Mouse (Mus musculus) MEL (cell line): Measurements from ENCODE around the gene Rap1b.

Experiments
- CTCF ChIP-seq, 3 experiments: IDR thresholded peaks in 2 of 3; conservative IDR thresholded peaks in 1 of 3; 2 replicates each; pipeline ENCODE4 v1.5.1; 2011 to 2012; ENCODE audit warnings: low read length in 3 of 3, low read depth in 2 of 3, mild to moderate bottlenecking in 2 of 3, improper control_type of control experiment in 1 of 3, inconsistent platforms in 1 of 3, mixed read lengths in 1 of 3, moderate library complexity in 1 of 3; ENCODE audit not compliant: control insufficient read depth in 1 of 3, insufficient read depth in 1 of 3, poor library complexity in 1 of 3, severe bottlenecking in 1 of 3
- EP300 ChIP-seq, 2 experiments: IDR thresholded peaks; 2 replicates each; pipeline ENCODE4 v1.6.1; 2011; ENCODE audit warnings: improper control_type of control experiment in 2 of 2, low read length in 2 of 2, low read depth in 1 of 2, mild to moderate bottlenecking in 1 of 2
- GABPA ChIP-seq: IDR thresholded peaks from 2 replicates; pipeline ENCODE4 v1.6.1; 2012; ENCODE audit warnings: low read depth, mild to moderate bottlenecking, inconsistent platforms, low read length, improper control_type of control experiment, moderate library complexity
- MEF2A ChIP-seq: IDR thresholded peaks from 2 replicates; pipeline ENCODE4 v1.6.1; 2014; ENCODE audit warnings: low read depth, mild to moderate bottlenecking, inconsistent platforms, low read length, improper control_type of control experiment; ENCODE audit not compliant: poor library complexity, insufficient replicate concordance, severe bottlenecking; ENCODE audit errors: extremely low read depth
- NRF1 ChIP-seq: IDR thresholded peaks from 2 replicates; pipeline ENCODE4 v1.6.1; 2014; ENCODE audit warnings: low read depth, mild to moderate bottlenecking, inconsistent platforms, low read length, improper control_type of control experiment, moderate library complexity; ENCODE audit not compliant: poor library complexity, insufficient read depth, severe bottlenecking
- POLR2A ChIP-seq, 2 experiments: IDR thresholded peaks; 2 replicates each; pipeline ENCODE4 v1.6.1; 2011 to 2012; ENCODE audit warnings: low read length in 2 of 2, mild to moderate bottlenecking in 2 of 2, control low read depth in 1 of 2, improper control_type of control experiment in 1 of 2, low read depth in 1 of 2, moderate library complexity in 1 of 2; ENCODE audit not compliant: control insufficient read depth in 1 of 2, insufficient read depth in 1 of 2, poor library complexity in 1 of 2
- RCOR1 ChIP-seq: IDR thresholded peaks from 2 replicates; pipeline ENCODE4 v1.6.1; 2012; ENCODE audit warnings: low read depth, mild to moderate bottlenecking, inconsistent platforms, low read length, improper control_type of control experiment
- SMC3 ChIP-seq: IDR thresholded peaks from 2 replicates; pipeline ENCODE4 v1.6.1; 2011; ENCODE audit warnings: low read depth, low read length, improper control_type of control experiment
- TCF12 ChIP-seq: IDR thresholded peaks from 2 replicates; pipeline ENCODE4 v1.6.1; 2014; ENCODE audit warnings: low read depth, mild to moderate bottlenecking, inconsistent platforms, low read length, improper control_type of control experiment, moderate library complexity
- USF1 ChIP-seq: IDR thresholded peaks from 2 replicates; pipeline ENCODE4 v1.6.1; 2014; ENCODE audit warnings: low read depth, mild to moderate bottlenecking, inconsistent platforms, low read length, improper control_type of control experiment, moderate library complexity
- ZKSCAN1 ChIP-seq: IDR thresholded peaks from 2 replicates; pipeline ENCODE4 v1.6.1; 2012; ENCODE audit warnings: low read depth, mild to moderate bottlenecking, inconsistent platforms, low read length, improper control_type of control experiment, moderate library complexity
- ZMIZ1 ChIP-seq: IDR thresholded peaks from 2 replicates; pipeline ENCODE4 v1.6.1; 2012; ENCODE audit warnings: low read depth, mild to moderate bottlenecking, inconsistent platforms, low read length, improper control_type of control experiment, moderate library complexity

GRCm38 (mm10) chr10:117858241-117858640, 12.4 kb upstream of the Rap1b start:
- TF ChIP-seq TCF12 (no peak), CTCF (IDR thresholded peaks at IDR 0.05 in 2 of 3, conservative IDR thresholded peaks at IDR 0.05 in 1 of 3; ENCODE audit: control insufficient read depth in 1 of 3, insufficient read depth in 1 of 3, low read depth in 2 of 3, low read length in 3 of 3, poor library complexity in 1 of 3, severe bottlenecking in 1 of 3) (no peak), USF1 (no peak), ZKSCAN1 (no peak), POLR2A (IDR thresholded peaks at IDR 0.05; ENCODE audit: control insufficient read depth in 1 of 2, insufficient read depth in 1 of 2, low read depth in 1 of 2, low read length in 2 of 2, poor library complexity in 1 of 2) (no peak), NRF1 (no peak), ZMIZ1 (no peak), SMC3 (no peak), MEF2A (no peak), EP300 (IDR thresholded peaks at IDR 0.05; ENCODE audit: low read depth in 1 of 2, low read length in 2 of 2) (no peak), RCOR1 (no peak), GABPA (no peak)
